Mouse (Mus musculus) liver, adult 2 months (tissue): Measurements from ENCODE around the gene Acadl.

Experiments
- CTCF ChIP-seq: fragments of 200-500 bp; IDR thresholded peaks from 2 replicates; pipeline ENCODE4 v1.5.1; 2011; ENCODE audit warnings: low read depth, low read length, control low read depth
- POLR2A ChIP-seq: fragments of 200-500 bp; IDR thresholded peaks from 2 replicates; pipeline ENCODE4 v1.6.1; 2011; ENCODE audit warnings: low read length, control low read depth; ENCODE audit not compliant: insufficient read depth; ENCODE audit errors: extremely low read depth

GRCm38 (mm10) chr1:66813191-66813590 is 49.9 kb downstream of the Acadl start:
- TF ChIP-seq POLR2A (no peak), CTCF (no peak; the same call in 1 of the 2 replicates)
